Mouse (Mus musculus) limb, embryonic 11.5 days (tissue): ENCODE data around the gene Olfr429. TPM values are rescaled to one million over a fixed set of nuclear protein-coding genes. Genes with fewer than 3 reads are reported as not detected.
"Not testable (repeated sequence)": the region's sequence is repeated elsewhere in the genome, so short reads cannot be mapped to it uniquely, and the experiment has no call there.

Experiments used
- ATAC-seq: fragments of 200-750 bp; cut with Nextera tagmentation; 2 replicates; pipeline ENCODE4 v1.8.0; 2017; ENCODE audit warnings: low read depth; ENCODE audit not compliant: insufficient number of reproducible peaks, low FRiP score, low TSS enrichment
- DNase-seq: peaks from one replicate; pipeline ENCODE4 v3.0.0-alpha.2; 2015; ENCODE audit warnings: low spot score
- H3K27ac ChIP-seq: fragments of 300-500 bp; sonication (generic); replicated peaks from 2 replicates; pipeline ENCODE4 v1.5.1; 2014; ENCODE audit warnings: low read depth, mild to moderate bottlenecking, low read length
- H3K27me3 ChIP-seq: fragments of 300-500 bp; sonication (generic); 2 replicates; pipeline ENCODE4 v1.6.1; 2014; ENCODE audit warnings: mild to moderate bottlenecking, low read length, mixed read lengths; ENCODE audit not compliant: control insufficient read depth, insufficient read depth
- H3K36me3 ChIP-seq: fragments of 300-500 bp; sonication (generic); 2 replicates; pipeline ENCODE4 v1.6.1; 2014; ENCODE audit warnings: mild to moderate bottlenecking, low read length, moderate library complexity, mixed read lengths; ENCODE audit not compliant: control insufficient read depth, insufficient read depth
- H3K4me1 ChIP-seq: fragments of 300-500 bp; sonication (generic); 2 replicates; pipeline ENCODE4 v1.6.1; 2014; ENCODE audit warnings: low read length, mixed read lengths; ENCODE audit not compliant: control insufficient read depth, insufficient read depth
- H3K4me2 ChIP-seq: fragments of 300-500 bp; sonication (generic); 2 replicates; pipeline ENCODE4 v1.6.1; 2014; ENCODE audit warnings: low read depth, mild to moderate bottlenecking, moderate library complexity; ENCODE audit not compliant: severe bottlenecking
- H3K4me3 ChIP-seq: fragments of 300-500 bp; sonication (generic); 2 replicates; pipeline ENCODE4 v1.5.1; 2014; ENCODE audit warnings: low read depth, low read length
- H3K9ac ChIP-seq: fragments of 300-500 bp; sonication (generic); 2 replicates; pipeline ENCODE4 v1.6.1; 2014; ENCODE audit warnings: mild to moderate bottlenecking, low read length
- H3K9me3 ChIP-seq: fragments of 300-500 bp; sonication (generic); 2 replicates; pipeline ENCODE4 v1.6.1; 2016; ENCODE audit warnings: low read length; ENCODE audit not compliant: control insufficient read depth
- WGBS: fragments of 180-500 bp; shearing (Covaris S2); extraction: QIAGEN DNeasy Blood & Tissue Kit; methylation state at CpG from one replicate; pipeline ENCODE4 v1.1.7; 2014; 5-methylcytosine and 5-hydroxymethylcytosine counted together
- polyA plus RNA-seq: library from polyadenylated mRNA; unstranded; fragments of >200 nt; fragmentation: Nextera tagmentation; extraction: Ambion mirVana; gene quantifications from 2 replicates; pipeline ENCODE4 v1.2.1, GENCODE M21; 2014

Gene Olfr429
- polyA plus RNA-seq, result not detected in 2 replicates

DNA sequence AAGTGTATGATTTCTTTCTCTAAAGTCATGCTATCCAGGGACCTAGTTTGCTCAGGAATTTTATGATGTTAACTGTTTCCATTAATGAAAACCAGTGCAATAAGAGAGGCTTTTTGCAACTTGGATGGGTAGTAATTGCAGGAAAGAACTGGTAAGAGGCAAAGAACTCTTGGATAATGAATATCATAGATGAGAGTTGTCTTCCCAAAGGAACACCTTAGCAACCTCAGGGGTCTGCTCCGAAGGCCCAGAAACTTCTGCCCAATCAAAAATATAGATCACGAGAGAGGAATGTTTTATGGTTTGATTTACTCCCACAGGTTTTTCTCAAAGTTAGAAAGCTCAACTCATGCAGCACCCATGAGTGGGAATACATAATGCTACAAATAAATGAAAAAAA lies at the start of gene Olfr429:
Gene Olfr429, plus strand, starts transcription at position 301 of the 400 bp plus-strand sequence.
- no peaks in the 10 kb centered on the region for H3K36me3 ChIP-seq
- no peak within 1 kb of the TSS for H3K4me2 ChIP-seq
- WGBS, result 91% methylated on average over 2 of the region's 2 CpGs
- no peak for ATAC-seq
- H3K4me1 ChIP-seq, result no peaks in the 10 kb centered on the region
- no peak for DNase-seq
- H3K9me3 ChIP-seq, result no peaks in the 10 kb centered on the region
- H3K4me3 ChIP-seq, result no peak within 1 kb of the TSS
- H3K27me3 ChIP-seq, result no peaks in the 10 kb centered on the region
- H3K27ac ChIP-seq, result no peak within 1 kb of the TSS
- H3K9ac ChIP-seq, result no peak within 1 kb of the TSS

DNA sequence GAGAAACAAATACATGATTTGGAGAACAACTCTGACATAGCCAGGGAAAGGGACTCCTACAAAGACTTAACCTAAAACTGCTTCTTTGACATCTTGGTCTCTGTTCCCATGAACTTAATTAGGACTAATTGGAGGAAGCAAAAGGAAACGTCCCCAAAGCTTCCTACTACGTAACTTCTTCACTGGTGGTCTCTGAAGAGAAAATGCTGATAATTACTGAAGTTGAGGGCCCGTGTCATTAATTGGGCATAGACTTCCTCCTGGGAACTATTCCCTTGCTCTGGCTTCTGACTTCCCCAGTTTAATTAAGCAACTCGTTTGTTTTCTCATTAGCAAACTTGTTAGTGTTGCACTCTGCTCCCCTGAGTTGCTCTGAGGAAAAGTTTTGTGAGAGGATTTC lies 48.3 kb upstream of the Olfr429 start:
- Histone ChIP-seq H3K9ac (no peak overlapping the region), H3K27me3 (no peaks in the 10 kb centered on the region), H3K4me3 (no peak overlapping the region), H3K9me3 (no peaks in the 10 kb centered on the region), H3K36me3 (no peaks in the 10 kb centered on the region), H3K4me1 (no peaks in the 10 kb centered on the region), H3K27ac (no peak overlapping the region), H3K4me2 (no peak overlapping the region)
- no peak for DNase-seq
- 33% methylated on average over 4 of the region's 4 CpGs for WGBS
- no peak for ATAC-seq

DNA sequence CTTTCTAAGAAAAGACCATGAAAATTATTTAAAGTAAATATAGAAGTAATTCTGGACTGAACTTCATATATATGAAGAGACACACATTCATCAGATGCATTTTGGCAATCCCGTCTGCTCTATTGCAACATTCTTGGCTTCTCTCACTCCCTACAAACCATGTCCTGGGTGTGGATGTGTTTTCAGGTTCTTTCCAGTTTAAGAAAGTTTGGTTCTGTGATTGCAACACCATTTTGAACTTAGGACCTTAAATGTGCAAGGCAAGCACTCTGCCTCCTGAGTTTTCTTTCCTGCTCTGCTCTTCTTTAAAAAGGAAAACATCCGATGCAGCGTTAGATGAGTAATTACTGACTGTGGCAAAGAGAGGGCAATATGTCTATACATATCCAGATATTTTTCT lies 45.7 kb upstream of the Olfr429 start:
- Histone ChIP-seq H3K4me3 (no peak overlapping the region), H3K27ac (no peak overlapping the region), H3K9me3 (no peaks in the 10 kb centered on the region), H3K4me2 (no peak overlapping the region), H3K9ac (no peak overlapping the region), H3K4me1 (no peaks in the 10 kb centered on the region), H3K27me3 (no peaks in the 10 kb centered on the region), H3K36me3 (no peaks in the 10 kb centered on the region)
- 90% methylated on average over 3 of the region's 3 CpGs for WGBS
- no peak for ATAC-seq
- no peak for DNase-seq

DNA sequence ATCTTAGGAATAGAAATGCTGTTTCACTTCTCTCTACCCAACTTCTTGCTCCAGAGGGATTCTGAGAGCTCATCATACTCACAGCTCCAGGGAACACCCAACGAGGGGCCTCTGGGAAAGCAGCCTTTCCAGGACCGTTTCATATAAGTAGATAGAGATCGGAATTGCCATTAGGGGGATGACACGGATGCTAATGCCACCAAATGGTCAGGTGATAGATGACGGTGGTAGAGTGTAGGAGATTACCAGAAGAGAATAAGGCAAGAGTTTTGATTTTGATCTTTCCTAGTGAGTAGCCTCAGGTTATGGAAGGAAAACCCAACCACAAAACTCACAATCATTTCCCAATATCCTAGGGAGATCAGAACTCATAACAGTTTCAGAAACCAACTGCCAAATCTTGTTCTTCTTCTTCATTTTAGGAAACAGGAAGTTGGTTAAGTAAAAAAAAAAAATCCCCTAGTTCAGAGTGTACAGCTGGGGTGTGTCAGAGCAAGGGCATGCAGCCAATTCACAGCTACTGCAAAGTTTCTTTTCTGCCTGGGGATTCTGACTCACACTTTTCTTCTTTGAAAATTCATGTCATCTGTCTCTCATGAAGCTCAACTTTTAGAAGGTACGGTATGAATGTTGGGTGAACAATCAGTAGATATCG lies 43.5 kb upstream of the Olfr429 start, which contains the start of gene Olfr433:
Gene Olfr433, plus strand, starts transcription at position 183 of the 655 bp plus-strand sequence.
- Histone ChIP-seq H3K27me3 (no peaks in the 10 kb centered on the region), H3K9ac (no peak within 1 kb of the TSS), H3K4me2 (no peak within 1 kb of the TSS), H3K4me1 (no peaks in the 10 kb centered on the region), H3K27ac (no peak within 1 kb of the TSS), H3K36me3 (no peaks in the 10 kb centered on the region), H3K9me3 (no peaks in the 10 kb centered on the region), H3K4me3 (no peak within 1 kb of the TSS)
- ATAC-seq, result no peak
- WGBS, result 79% methylated on average over 7 of the region's 7 CpGs
- DNase-seq, result no peak

DNA sequence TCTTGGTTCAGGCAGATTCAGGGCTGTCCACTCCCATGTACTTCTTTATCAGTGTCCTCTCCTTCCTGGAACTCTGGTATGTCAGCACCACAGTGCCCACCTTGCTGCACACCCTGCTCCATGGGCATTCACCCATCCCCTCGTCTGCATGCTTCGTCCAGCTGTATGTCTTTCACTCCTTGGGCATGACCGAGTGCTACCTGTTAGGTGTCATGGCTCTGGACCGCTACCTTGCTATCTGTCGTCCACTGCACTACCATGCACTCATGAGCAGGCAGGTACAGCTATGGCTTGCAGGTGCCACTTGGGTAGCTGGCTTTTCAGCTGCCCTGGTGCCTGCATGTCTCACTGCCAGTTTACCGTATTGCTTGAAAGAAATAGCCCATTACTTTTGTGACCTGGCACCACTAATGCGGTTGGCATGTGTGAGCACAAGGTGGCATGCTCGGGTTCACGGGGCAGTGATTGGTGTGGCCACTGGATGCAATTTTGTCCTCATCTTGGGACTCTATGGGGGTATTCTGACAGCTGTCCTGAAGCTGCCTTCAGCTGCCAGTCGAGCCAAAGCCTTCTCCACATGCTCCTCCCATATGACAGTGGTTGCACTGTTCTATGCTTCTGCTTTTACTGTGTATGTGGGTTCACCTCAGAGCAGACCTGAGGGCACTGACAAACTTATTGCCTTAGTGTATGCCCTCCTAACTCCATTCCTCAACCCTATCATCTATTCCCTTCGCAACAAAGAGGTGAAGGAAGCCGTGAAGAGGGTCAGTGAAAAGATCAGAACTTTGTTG lies 41.8 kb upstream of the Olfr429 start:
- not testable (repeated sequence) for H3K27ac ChIP-seq, ATAC-seq
- 90% methylated on average over 12 of the region's 12 CpGs for WGBS

DNA sequence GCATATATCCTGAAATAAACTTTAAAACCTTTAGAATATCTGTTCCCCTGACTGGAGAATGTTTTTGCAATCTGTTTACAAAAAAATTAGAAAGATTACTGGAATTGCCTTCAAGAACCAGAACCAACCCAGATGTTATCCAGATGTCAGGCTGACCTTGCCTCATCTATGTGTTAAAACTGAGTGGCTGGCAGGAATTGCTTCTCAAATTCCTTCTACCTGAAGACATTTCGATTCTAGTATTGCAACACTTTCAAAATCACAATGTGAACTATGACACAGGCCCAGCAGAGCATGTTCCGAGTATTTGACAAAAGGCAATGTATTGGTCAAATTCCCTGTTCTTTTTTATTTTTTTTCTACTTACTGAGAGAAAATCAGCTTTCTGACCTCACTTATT lies 39.7 kb upstream of the Olfr429 start:
- no peaks in the 10 kb centered on the region for H3K4me1 ChIP-seq
- no peak overlapping the region for H3K4me3 ChIP-seq
- ATAC-seq (no peak), DNase-seq (no peak)
- H3K36me3 ChIP-seq, result no peaks in the 10 kb centered on the region
- no peak overlapping the region for H3K27ac ChIP-seq
- no peak overlapping the region for H3K4me2 ChIP-seq
- H3K9ac ChIP-seq, result no peak overlapping the region
- no peaks in the 10 kb centered on the region for H3K27me3 ChIP-seq
- 71% methylated on average over 2 of the region's 2 CpGs for WGBS
- H3K9me3 ChIP-seq, result no peaks in the 10 kb centered on the region

More for the DNA sequence above, 41.8 kb upstream of the Olfr429 start:
- not testable (repeated sequence) for H3K4me2 ChIP-seq, H3K27me3 ChIP-seq, H3K36me3 ChIP-seq, H3K4me3 ChIP-seq, H3K9ac ChIP-seq, H3K9me3 ChIP-seq, DNase-seq, H3K4me1 ChIP-seq

DNA sequence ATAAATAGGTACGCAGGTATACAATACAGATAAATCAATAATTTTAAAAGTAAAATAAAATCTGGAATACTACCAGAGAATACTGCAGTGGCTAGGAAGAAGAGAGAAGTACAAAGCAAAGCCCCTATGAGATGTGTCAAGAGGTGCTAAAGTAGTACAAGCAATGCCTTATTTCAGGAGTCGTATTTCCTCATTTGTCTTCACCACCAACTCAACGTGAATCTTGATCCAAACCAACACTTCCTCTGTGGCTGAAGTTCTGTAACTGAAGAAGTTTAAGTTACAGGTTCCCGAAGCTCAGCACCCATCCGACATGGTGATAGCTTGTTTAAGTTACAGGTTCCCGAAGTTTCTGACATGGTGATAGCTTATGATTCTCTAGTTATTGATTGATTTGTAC lies 35.9 kb upstream of the Olfr429 start:
- H3K36me3 ChIP-seq, H3K4me2 ChIP-seq, H3K9ac ChIP-seq, H3K27ac ChIP-seq, DNase-seq, H3K9me3 ChIP-seq, H3K27me3 ChIP-seq, H3K4me1 ChIP-seq, H3K4me3 ChIP-seq, ATAC-seq: not testable (repeated sequence)
- 76% methylated on average over 6 of the region's 6 CpGs for WGBS

DNA sequence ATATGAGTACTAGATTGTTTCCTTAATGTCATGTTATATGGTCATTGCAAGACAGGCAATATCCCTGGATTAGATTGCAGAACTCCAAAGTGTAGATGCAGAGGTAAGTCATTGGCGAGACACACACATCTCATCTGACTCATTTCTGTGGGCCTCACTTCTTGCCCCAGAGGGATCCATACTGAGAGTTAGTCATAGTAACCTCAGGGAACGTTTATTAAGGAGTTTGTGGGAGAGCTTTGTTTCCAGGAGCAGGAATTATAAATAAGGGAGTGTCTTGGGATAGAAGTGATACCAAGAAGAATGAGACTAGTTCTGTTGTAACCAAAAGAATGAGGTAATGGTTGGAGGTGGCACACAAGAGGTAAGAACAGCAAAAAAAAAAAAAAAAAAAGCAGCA lies 35.2 kb upstream of the Olfr429 start, which contains the start of gene Olfr432:
Gene Olfr432, plus strand, starts transcription at position 313 of the 400 bp plus-strand sequence.
- Histone ChIP-seq H3K9ac (no peak within 1 kb of the TSS), H3K36me3 (no peaks in the 10 kb centered on the region), H3K9me3 (no peaks in the 10 kb centered on the region), H3K27ac (no peak within 1 kb of the TSS), H3K4me1 (no peaks in the 10 kb centered on the region), H3K4me2 (no peak within 1 kb of the TSS), H3K27me3 (no peaks in the 10 kb centered on the region), H3K4me3 (no peak within 1 kb of the TSS)
- 72% methylated on average over 2 of the region's 2 CpGs for WGBS
- no peak for DNase-seq
- no peak for ATAC-seq
